Mouse (Mus musculus) CH12.LX (cell line): ENCODE data around the gene Arih2. TPM values are rescaled to one million over a fixed set of nuclear protein-coding genes. Genes with fewer than 3 reads are reported as not detected.
A peak's percentile ranks its signal among the peaks of the same experiment; 100 is the strongest.

ENCODE experiments used
- DNase-seq: peaks from one replicate; pipeline ENCODE4 v3.0.0-alpha.2; 2013; ENCODE audit errors: extremely low read depth
- H3K27ac ChIP-seq: 2 replicates; pipeline ENCODE4 v1.5.1; 2012; ENCODE audit warnings: low read depth, mild to moderate bottlenecking, control low read depth, moderate library complexity; ENCODE audit not compliant: insufficient read depth
- H3K27me3 ChIP-seq: replicated peaks from 2 replicates; pipeline ENCODE3; 2012; ENCODE audit warnings: inconsistent platforms
- H3K36me3 ChIP-seq, 2 experiments: replicated peaks in 1 of 2; 2 replicates each; pipeline versions ENCODE3 to v1.6.1; 2012; ENCODE audit warnings: inconsistent platforms in 1 of 2, low read length in 1 of 2, mild to moderate bottlenecking in 1 of 2, mixed read lengths in 1 of 2, moderate library complexity in 1 of 2; ENCODE audit not compliant: control insufficient read depth in 1 of 2, insufficient read depth in 1 of 2
- H3K4me1 ChIP-seq, 2 experiments: 2 replicates each; pipeline ENCODE4 v1.6.1; 2012; ENCODE audit warnings: inconsistent platforms in 1 of 2, moderate library complexity in 1 of 2; ENCODE audit not compliant: insufficient read depth in 2 of 2, control insufficient read depth in 1 of 2
- H3K4me2 ChIP-seq: 2 replicates; pipeline ENCODE4 v1.6.1; 2012; ENCODE audit warnings: low read depth, mild to moderate bottlenecking, control low read depth; ENCODE audit not compliant: poor library complexity, insufficient read depth, severe bottlenecking
- H3K4me3 ChIP-seq, 3 experiments: fragments of 150-350 bp in 1 of 3; sonication (generic) in 1 of 3; replicated peaks in 1 of 3; 2 replicates each; pipeline versions ENCODE3 to v1.5.1; 2011 to 2012; ENCODE audit warnings: low read depth in 2 of 3, low read length in 2 of 3, mild to moderate bottlenecking in 2 of 3, moderate library complexity in 2 of 3, control low read depth in 1 of 3, improper control_type of control experiment in 1 of 3, inconsistent platforms in 1 of 3, mixed read lengths in 1 of 3; ENCODE audit not compliant: poor library complexity in 1 of 3
- H3K79me2 ChIP-seq: replicated peaks from 2 replicates; pipeline ENCODE4 v1.6.1; 2012; ENCODE audit warnings: mild to moderate bottlenecking, moderate library complexity; ENCODE audit not compliant: control insufficient read depth, poor library complexity, insufficient read depth, severe bottlenecking; ENCODE audit errors: extremely low read depth
- H3K9ac ChIP-seq: 2 replicates; pipeline ENCODE4 v1.6.1; 2012; ENCODE audit warnings: low read depth, mild to moderate bottlenecking, control low read depth, moderate library complexity; ENCODE audit not compliant: insufficient read depth
- H3K9me3 ChIP-seq: replicated peaks from 2 replicates; pipeline ENCODE3; 2012; ENCODE audit warnings: low read length, inconsistent platforms, mixed read lengths
- BHLHE40 ChIP-seq: IDR thresholded peaks from 2 replicates; pipeline ENCODE4 v1.6.1; 2011; ENCODE audit warnings: mild to moderate bottlenecking, low read depth, low read length, improper control_type of control experiment
- CHD1 ChIP-seq: IDR thresholded peaks from 2 replicates; pipeline ENCODE4 v1.6.1; 2012; ENCODE audit warnings: low read depth, low read length, improper control_type of control experiment, inconsistent platforms
- CTCF ChIP-seq, 2 experiments: IDR thresholded peaks in 1 of 2; conservative IDR thresholded peaks in 1 of 2; 2 replicates each; pipeline ENCODE4 v1.5.1; 2011 to 2012; ENCODE audit warnings: low read depth in 2 of 2, low read length in 2 of 2, improper control_type of control experiment in 1 of 2, inconsistent platforms in 1 of 2, mild to moderate bottlenecking in 1 of 2, moderate library complexity in 1 of 2
- E2F4 ChIP-seq: IDR thresholded peaks from 2 replicates; pipeline ENCODE4 v1.6.1; 2011; ENCODE audit warnings: low read depth, low read length, improper control_type of control experiment; ENCODE audit not compliant: insufficient replicate concordance
- ELF1 ChIP-seq: IDR thresholded peaks from 2 replicates; pipeline ENCODE4 v1.6.1; 2014; ENCODE audit warnings: low read depth, mild to moderate bottlenecking, inconsistent platforms, low read length, improper control_type of control experiment
- HCFC1 ChIP-seq: IDR thresholded peaks from 2 replicates; pipeline ENCODE4 v1.6.1; 2012; ENCODE audit warnings: low read depth, mild to moderate bottlenecking, inconsistent platforms, low read length, improper control_type of control experiment
- JUND ChIP-seq: conservative IDR thresholded peaks from 2 replicates; pipeline ENCODE4 v1.6.1; 2011; ENCODE audit warnings: low read depth, low read length, improper control_type of control experiment
- MAZ ChIP-seq: IDR thresholded peaks from 2 replicates; pipeline ENCODE4 v1.6.1; 2012; ENCODE audit warnings: low read depth, mild to moderate bottlenecking, inconsistent platforms, low read length, improper control_type of control experiment, moderate library complexity
- MEF2A ChIP-seq: IDR thresholded peaks from 2 replicates; pipeline ENCODE4 v1.6.1; 2014; ENCODE audit warnings: low read depth, mild to moderate bottlenecking, inconsistent platforms, low read length, improper control_type of control experiment, borderline replicate concordance
- MYC ChIP-seq: IDR thresholded peaks from 2 replicates; pipeline ENCODE4 v1.6.1; 2011; ENCODE audit warnings: low read depth, mild to moderate bottlenecking, improper control_type of control experiment, low read length
- NELFE ChIP-seq: IDR thresholded peaks from 2 replicates; pipeline ENCODE4 v1.6.1; 2011; ENCODE audit warnings: low read depth, low read length, improper control_type of control experiment
- NRF1 ChIP-seq: IDR thresholded peaks from 2 replicates; pipeline ENCODE4 v1.6.1; 2014; ENCODE audit warnings: low read depth, mild to moderate bottlenecking, inconsistent platforms, low read length, improper control_type of control experiment, moderate library complexity
- PAX5 ChIP-seq: IDR thresholded peaks from 2 replicates; pipeline ENCODE4 v1.6.1; 2012; ENCODE audit warnings: low read length, inconsistent platforms, mixed read lengths
- RCOR1 ChIP-seq: conservative IDR thresholded peaks from 2 replicates; pipeline ENCODE4 v1.6.1; 2012; ENCODE audit warnings: low read depth, mild to moderate bottlenecking, inconsistent platforms, low read length, improper control_type of control experiment
- SIN3A ChIP-seq: IDR thresholded peaks from 2 replicates; pipeline ENCODE4 v1.6.1; 2012; ENCODE audit warnings: low read length, improper control_type of control experiment, inconsistent platforms
- SMC3 ChIP-seq: IDR thresholded peaks from 2 replicates; pipeline ENCODE4 v1.6.1; 2011; ENCODE audit warnings: low read depth, low read length, improper control_type of control experiment
- TCF12 ChIP-seq: IDR thresholded peaks from 2 replicates; pipeline ENCODE4 v1.6.1; 2014; ENCODE audit warnings: low read depth, mild to moderate bottlenecking, inconsistent platforms, low read length, improper control_type of control experiment
- UBTF ChIP-seq: IDR thresholded peaks from 2 replicates; pipeline ENCODE4 v1.6.1; 2012; ENCODE audit warnings: low read depth, mild to moderate bottlenecking, inconsistent platforms, low read length, improper control_type of control experiment, moderate library complexity
- USF1 ChIP-seq: IDR thresholded peaks from 2 replicates; pipeline ENCODE4 v1.6.1; 2014; ENCODE audit warnings: low read depth, mild to moderate bottlenecking, inconsistent platforms, low read length, improper control_type of control experiment
- USF2 ChIP-seq: conservative IDR thresholded peaks from 2 replicates; pipeline ENCODE4 v1.6.1; 2011; ENCODE audit warnings: low read depth, low read length, improper control_type of control experiment
- ZC3H11A ChIP-seq: IDR thresholded peaks from 2 replicates; pipeline ENCODE4 v1.6.1; 2012; ENCODE audit warnings: low read depth, mild to moderate bottlenecking, inconsistent platforms, low read length, improper control_type of control experiment
- ZKSCAN1 ChIP-seq: IDR thresholded peaks from 2 replicates; pipeline ENCODE4 v1.6.1; 2012; ENCODE audit warnings: low read depth, inconsistent platforms, low read length, improper control_type of control experiment, borderline replicate concordance
- ZMIZ1 ChIP-seq: IDR thresholded peaks from 2 replicates; pipeline ENCODE4 v1.6.1; 2012; ENCODE audit warnings: low read depth, mild to moderate bottlenecking, inconsistent platforms, low read length, improper control_type of control experiment
- ZNF384 ChIP-seq: IDR thresholded peaks from 2 replicates; pipeline ENCODE4 v1.6.1; 2012; ENCODE audit warnings: low read depth, low read length, improper control_type of control experiment, inconsistent platforms
- dilution Hi-C: fragments of 300-500 bp; cut with MboI; formaldehyde crosslinking; loops from 2 replicates; pipeline ENCODE4 v1.14.3; 2020; ENCODE audit warnings: low sequenced_read_pairs; ENCODE audit not compliant: extremely low pct_unique_long_range_greater_than_20kb, extremely low pct_ligation_motif_present
- in situ Hi-C: fragments of 300-500 bp; cut with MboI; formaldehyde crosslinking; loops from 3 replicates; pipeline ENCODE4 v1.14.3; 2019; ENCODE audit warnings: low sequenced_read_pairs, low pct_ligation_motif_present, low pct_unique_long_range_greater_than_20kb, mixed read lengths
- polyA plus RNA-seq: library from polyadenylated mRNA; unstranded; fragments of >175 nt; gene quantifications from 2 replicates; pipeline ENCODE4 v1.2.1, GENCODE M21; 2012; ENCODE audit warnings: low read depth; ENCODE audit not compliant: insufficient read length
- total RNA-seq, 2 experiments: library from RNA; depleted of rRNA; stranded (reverse); fragments of 300-350 nt in 1 of 2; fragments of >200 nt in 1 of 2; gene quantifications; 2 replicates each; pipeline ENCODE4 v1.2.3; 2012 to 2014

Gene Arih2
- total and polyA plus RNA-seq, 3 experiments: 29.0 to 35.3 (median 33.5) TPM

GRCm38 (mm10) chr9:108560227-108560841 is 88.9 kb downstream of the Arih2 start, which contains the start of gene Impdh2 (continued):
- TF ChIP-seq MAZ: no peak
- peak; percentile 36; the same call in 1 of the 2 replicates for TF ChIP-seq BHLHE40
- peak; percentile 54 for TF ChIP-seq NRF1
- no peak for TF ChIP-seq JUND
- TF ChIP-seq E2F4: no peak
- TF ChIP-seq ELF1: no peak; the same call in 1 of the 2 replicates
- no peak for TF ChIP-seq CTCF (conservative IDR thresholded peaks at IDR 0.05 in 1 of 2, IDR thresholded peaks at IDR 0.05 in 1 of 2; ENCODE audit: low read depth in 2 of 2, low read length in 2 of 2)
- peak; percentile 66 for TF ChIP-seq HCFC1
- no peak for TF ChIP-seq ZNF384
- TF ChIP-seq USF2: peak; percentile 58
- no peak; the same call in 1 of the 2 replicates for TF ChIP-seq MEF2A
- TF ChIP-seq USF1: peak; percentile 64
- TF ChIP-seq MYC: peak; percentile 97
- TF ChIP-seq CHD1: no peak
- TF ChIP-seq PAX5: no peak
- TF ChIP-seq ZMIZ1: peak; percentile 89
- TF ChIP-seq ZKSCAN1: no peak
- TF ChIP-seq UBTF: no peak
- no peak for TF ChIP-seq SMC3
- no peak for TF ChIP-seq RCOR1
- TF ChIP-seq, all 38 proteins: peak for 18

DNA sequence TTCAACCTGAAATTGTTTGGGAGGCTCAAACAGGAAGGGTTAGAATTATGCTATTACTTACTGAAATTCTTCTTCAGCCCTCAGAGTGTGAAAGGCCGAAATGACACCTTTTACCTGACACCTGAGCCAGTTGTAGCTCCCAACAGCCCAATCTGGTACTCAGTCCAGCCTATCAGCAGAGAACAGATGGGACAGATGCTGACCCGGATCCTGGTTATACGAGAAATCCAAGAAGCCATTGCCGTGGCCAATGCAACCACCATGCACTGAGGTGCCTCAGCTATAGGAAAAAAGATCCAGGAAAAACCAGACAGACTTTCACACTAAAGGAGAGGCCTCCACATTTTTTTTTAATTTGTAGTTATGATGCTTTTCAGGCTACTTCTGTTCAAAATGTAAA is 90.0 kb downstream of the Arih2 start:
- in situ Hi-C loops (no loop called here), dilution Hi-C loops (no loop called here)
- peaks cover 10 to 30% of the 10 kb centered on the region in 2 experiments for H3K4me1 ChIP-seq
- no peak overlapping the region for H3K27ac ChIP-seq
- no peak overlapping the region for H3K4me2 ChIP-seq
- H3K79me2 ChIP-seq: peaks cover 20% of the 10 kb centered on the region
- no peak overlapping the region for H3K9ac ChIP-seq
- no peak for TF ChIP-seq CTCF (conservative IDR thresholded peaks at IDR 0.05 in 1 of 2, IDR thresholded peaks at IDR 0.05 in 1 of 2; ENCODE audit: low read depth in 2 of 2, low read length in 2 of 2)
- no peak for TF ChIP-seq RCOR1
- TF ChIP-seq ZC3H11A: no peak
- no peak for TF ChIP-seq TCF12
- TF ChIP-seq NELFE: no peak
- no peak for TF ChIP-seq SIN3A
- TF ChIP-seq CHD1: no peak
- no peak for TF ChIP-seq SMC3
- no peaks in the 10 kb centered on the region for H3K9me3 ChIP-seq
- peaks cover 59 to 79% of the 10 kb centered on the region in 2 experiments for H3K36me3 ChIP-seq
- no peak for DNase-seq
- no peak overlapping the region for H3K4me3 ChIP-seq
- H3K27me3 ChIP-seq: no peaks in the 10 kb centered on the region

Other genes starting within 250 kb of the Arih2 start
- gene Ccdc36, start 220.9 kb downstream of the Arih2 start, total RNA-seq (2012; rRNA removed): 0.04 TPM in 2 replicates
- gene Ccdc36, start 220.9 kb downstream of the Arih2 start, total RNA-seq (2014; rRNA removed): 0.13 and 0.20 TPM in 2 replicates
- gene Ccdc36, start 220.9 kb downstream of the Arih2 start, polyA plus RNA-seq: 0.13 TPM in 1 of 2 replicates, not detected in the other
- not detected in 2 replicates for gene BC048562, start 212.9 kb downstream of the Arih2 start, total RNA-seq (2012; rRNA removed)
- gene BC048562, start 212.9 kb downstream of the Arih2 start, total RNA-seq (2014; rRNA removed): not detected in 2 replicates
- gene BC048562, start 212.9 kb downstream of the Arih2 start, polyA plus RNA-seq: not detected in 2 replicates
- 16.1 and 19.3 TPM in 2 replicates for gene Ccdc71, start 188.9 kb downstream of the Arih2 start, total RNA-seq (2012; rRNA removed)
- 13.0 and 14.5 TPM in 2 replicates for gene Ccdc71, start 188.9 kb downstream of the Arih2 start, total RNA-seq (2014; rRNA removed)
- gene Ccdc71, start 188.9 kb downstream of the Arih2 start, polyA plus RNA-seq: 29.0 and 33.0 TPM in 2 replicates
- gene Klhdc8b, start 187.8 kb downstream of the Arih2 start, total RNA-seq (2012; rRNA removed): 3.1 and 3.5 TPM in 2 replicates
- 1.9 and 2.6 TPM in 2 replicates for gene Klhdc8b, start 187.8 kb downstream of the Arih2 start, total RNA-seq (2014; rRNA removed)
- gene Klhdc8b, start 187.8 kb downstream of the Arih2 start, polyA plus RNA-seq: 3.4 and 5.2 TPM in 2 replicates
- 0.08 and 0.89 TPM in 2 replicates for gene Lamb2, start 169.7 kb downstream of the Arih2 start, total RNA-seq (2012; rRNA removed)
- gene Lamb2, start 169.7 kb downstream of the Arih2 start, total RNA-seq (2014; rRNA removed): 0.04 TPM in 1 of 2 replicates, not detected in the other
- gene Lamb2, start 169.7 kb downstream of the Arih2 start, polyA plus RNA-seq: 0.11 and 0.17 TPM in 2 replicates
- gene Usp19, start 158.8 kb downstream of the Arih2 start, total RNA-seq (2012; rRNA removed): 68.7 and 69.9 TPM in 2 replicates
- gene Usp19, start 158.8 kb downstream of the Arih2 start, total RNA-seq (2014; rRNA removed): 36.5 TPM in 2 replicates
- gene Usp19, start 158.8 kb downstream of the Arih2 start, polyA plus RNA-seq: 84.2 and 106 TPM in 2 replicates
- 271 and 322 TPM in 2 replicates for gene Qars, start 141.7 kb downstream of the Arih2 start, total RNA-seq (2012; rRNA removed)
- 188 and 229 TPM in 2 replicates for gene Qars, start 141.7 kb downstream of the Arih2 start, total RNA-seq (2014; rRNA removed)
- gene Qars, start 141.7 kb downstream of the Arih2 start, polyA plus RNA-seq: 270 and 293 TPM in 2 replicates
- gene Qrich1, start 132.6 kb downstream of the Arih2 start, total RNA-seq (2012; rRNA removed): 104 and 115 TPM in 2 replicates
- 117 and 118 TPM in 2 replicates for gene Qrich1, start 132.6 kb downstream of the Arih2 start, total RNA-seq (2014; rRNA removed)
- gene Qrich1, start 132.6 kb downstream of the Arih2 start, polyA plus RNA-seq: 61.5 and 72.1 TPM in 2 replicates
- gene Impdh2, start 89.1 kb downstream of the Arih2 start, total RNA-seq (2012; rRNA removed): 405 and 494 TPM in 2 replicates
- 464 and 485 TPM in 2 replicates for gene Impdh2, start 89.1 kb downstream of the Arih2 start, total RNA-seq (2014; rRNA removed)
- 472 and 483 TPM in 2 replicates for gene Impdh2, start 89.1 kb downstream of the Arih2 start, polyA plus RNA-seq
- 24.6 and 25.7 TPM in 2 replicates for gene Ndufaf3, start 82.0 kb downstream of the Arih2 start, total RNA-seq (2012; rRNA removed)
- 15.3 and 15.7 TPM in 2 replicates for gene Ndufaf3, start 82.0 kb downstream of the Arih2 start, total RNA-seq (2014; rRNA removed)
- 27.2 and 30.7 TPM in 2 replicates for gene Ndufaf3, start 82.0 kb downstream of the Arih2 start, polyA plus RNA-seq
- 110 and 119 TPM in 2 replicates for gene Dalrd3, start 79.5 kb downstream of the Arih2 start, total RNA-seq (2012; rRNA removed)
- 52.6 and 57.4 TPM in 2 replicates for gene Dalrd3, start 79.5 kb downstream of the Arih2 start, total RNA-seq (2014; rRNA removed)
- 100 and 114 TPM in 2 replicates for gene Dalrd3, start 79.5 kb downstream of the Arih2 start, polyA plus RNA-seq
- 14.3 and 17.8 TPM in 2 replicates for gene Wdr6, start 70.6 kb downstream of the Arih2 start, total RNA-seq (2012; rRNA removed)
- 9.1 and 9.8 TPM in 2 replicates for gene Wdr6, start 70.6 kb downstream of the Arih2 start, total RNA-seq (2014; rRNA removed)
- 14.9 and 16.3 TPM in 2 replicates for gene Wdr6, start 70.6 kb downstream of the Arih2 start, polyA plus RNA-seq
- 9.1 and 11.0 TPM in 2 replicates for gene P4htm, start 51.7 kb downstream of the Arih2 start, total RNA-seq (2012; rRNA removed)
- 4.8 and 5.4 TPM in 2 replicates for gene P4htm, start 51.7 kb downstream of the Arih2 start, total RNA-seq (2014; rRNA removed)
- gene P4htm, start 51.7 kb downstream of the Arih2 start, polyA plus RNA-seq: 7.9 and 9.5 TPM in 2 replicates
- 15.9 and 20.9 TPM in 2 replicates for gene Slc25a20, start 12.7 kb upstream of the Arih2 start, total RNA-seq (2012; rRNA removed)
- gene Slc25a20, start 12.7 kb upstream of the Arih2 start, total RNA-seq (2014; rRNA removed): 18.9 and 20.8 TPM in 2 replicates
- gene Slc25a20, start 12.7 kb upstream of the Arih2 start, polyA plus RNA-seq: 16.7 and 18.6 TPM in 2 replicates
- 14.9 and 18.8 TPM in 2 replicates for gene Prkar2a, start 39.9 kb upstream of the Arih2 start, total RNA-seq (2012; rRNA removed)
- 10.1 and 13.6 TPM in 2 replicates for gene Prkar2a, start 39.9 kb upstream of the Arih2 start, total RNA-seq (2014; rRNA removed)
- 41.4 and 44.4 TPM in 2 replicates for gene Prkar2a, start 39.9 kb upstream of the Arih2 start, polyA plus RNA-seq
- 17.5 and 27.2 TPM in 2 replicates for gene Ip6k2, start 134.4 kb upstream of the Arih2 start, total RNA-seq (2012; rRNA removed)
- 22.6 and 23.6 TPM in 2 replicates for gene Ip6k2, start 134.4 kb upstream of the Arih2 start, total RNA-seq (2014; rRNA removed)
- gene Ip6k2, start 134.4 kb upstream of the Arih2 start, polyA plus RNA-seq: 28.4 and 31.4 TPM in 2 replicates
- 4.4 and 6.6 TPM in 2 replicates for gene Nckipsd, start 159.0 kb upstream of the Arih2 start, total RNA-seq (2012; rRNA removed)
- 5.1 and 6.4 TPM in 2 replicates for gene Nckipsd, start 159.0 kb upstream of the Arih2 start, total RNA-seq (2014; rRNA removed)
- 11.9 and 13.2 TPM in 2 replicates for gene Nckipsd, start 159.0 kb upstream of the Arih2 start, polyA plus RNA-seq
- gene Celsr3, start 176.9 kb upstream of the Arih2 start, total RNA-seq (2012; rRNA removed): 0.04 and 0.29 TPM in 2 replicates
- gene Celsr3, start 176.9 kb upstream of the Arih2 start, total RNA-seq (2014; rRNA removed): not detected in 2 replicates
- 0.04 TPM in 1 of 2 replicates, not detected in the other for gene Celsr3, start 176.9 kb upstream of the Arih2 start, polyA plus RNA-seq
- gene Slc26a6, start 203.9 kb upstream of the Arih2 start, total RNA-seq (2012; rRNA removed): 5.0 and 5.2 TPM in 2 replicates
- 3.4 and 5.0 TPM in 2 replicates for gene Slc26a6, start 203.9 kb upstream of the Arih2 start, total RNA-seq (2014; rRNA removed)
- 8.3 and 10.0 TPM in 2 replicates for gene Slc26a6, start 203.9 kb upstream of the Arih2 start, polyA plus RNA-seq